Mouse (Mus musculus) c-Kit-positive CD71-negative TER-119-negative erythroid progenitor cells, embryonic 14.5 days (primary cell): ENCODE results near the gene Olfr1233.

Source experiments
- DNase-seq: peaks from one replicate; pipeline ENCODE4 v3.0.0-alpha.2; 2013; ENCODE audit warnings: low read depth

Gene Olfr1233

DNA sequence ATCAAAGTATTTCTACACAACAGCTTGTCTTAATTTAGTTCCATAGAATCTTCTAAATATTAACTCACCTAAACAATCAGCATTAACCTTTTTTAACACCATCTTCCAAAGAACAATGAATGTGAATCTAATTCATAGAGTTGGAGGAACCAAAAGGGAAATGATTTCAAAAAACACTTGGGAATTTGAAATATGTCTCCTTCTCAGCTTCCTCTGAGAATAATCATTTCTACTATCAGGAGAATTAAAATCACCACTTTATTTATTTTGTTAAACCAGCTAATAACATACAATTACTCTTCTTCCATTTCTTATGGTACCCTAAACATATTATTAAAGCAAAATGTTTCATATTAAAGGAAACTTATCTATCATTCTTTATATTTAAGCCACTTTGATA lies at the start of gene Olfr1233:
Olfr1233 (minus strand) TSS at position 101 of the 400 bp plus-strand sequence.
- no peak for DNase-seq

DNA sequence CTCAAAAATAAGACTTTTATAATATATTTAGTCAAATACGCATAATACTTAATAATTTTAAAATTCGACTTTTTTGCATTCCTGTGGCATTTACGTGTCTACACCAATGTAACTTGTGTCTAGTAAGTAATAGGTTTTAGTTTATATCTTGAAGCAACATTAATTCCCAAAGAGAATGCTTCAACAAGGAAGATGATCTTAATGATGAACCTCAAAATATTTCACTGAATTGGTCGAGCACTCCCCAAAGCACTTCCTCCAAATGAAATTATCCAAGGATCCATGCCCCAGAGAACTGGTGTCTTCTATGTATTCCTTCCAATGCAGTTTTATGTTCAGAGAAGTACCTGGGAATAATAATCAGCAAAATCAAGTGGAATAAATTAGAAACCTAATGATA lies 22.6 kb upstream of the Olfr1233 start, which contains the start of gene Olfr1234:
Olfr1234 (minus strand) TSS at position 101 of the 400 bp plus-strand sequence.
- no peak for DNase-seq

DNA sequence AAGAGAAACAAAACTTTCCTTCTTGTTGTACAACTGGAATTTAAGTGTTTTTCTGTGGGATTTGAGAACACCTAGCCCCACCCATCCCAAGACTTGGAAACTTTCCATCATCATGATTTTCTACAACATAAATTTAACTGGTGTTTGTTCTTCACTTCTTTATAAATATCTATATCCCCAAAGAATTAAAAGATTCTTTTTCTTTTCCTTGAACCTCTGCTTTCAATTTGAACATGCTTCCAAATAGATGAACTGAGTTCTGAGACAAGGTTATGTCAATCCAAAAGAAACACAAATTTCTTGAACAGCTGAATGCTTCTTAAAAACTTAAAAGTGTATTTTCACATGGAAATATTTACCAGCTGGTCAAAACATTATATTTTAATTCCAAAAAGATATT lies 12.6 kb downstream of the Olfr1233 start, which contains the start of gene Olfr1232:
Olfr1232 (minus strand) TSS at position 101 of the 400 bp plus-strand sequence.
- no peak for DNase-seq

DNA sequence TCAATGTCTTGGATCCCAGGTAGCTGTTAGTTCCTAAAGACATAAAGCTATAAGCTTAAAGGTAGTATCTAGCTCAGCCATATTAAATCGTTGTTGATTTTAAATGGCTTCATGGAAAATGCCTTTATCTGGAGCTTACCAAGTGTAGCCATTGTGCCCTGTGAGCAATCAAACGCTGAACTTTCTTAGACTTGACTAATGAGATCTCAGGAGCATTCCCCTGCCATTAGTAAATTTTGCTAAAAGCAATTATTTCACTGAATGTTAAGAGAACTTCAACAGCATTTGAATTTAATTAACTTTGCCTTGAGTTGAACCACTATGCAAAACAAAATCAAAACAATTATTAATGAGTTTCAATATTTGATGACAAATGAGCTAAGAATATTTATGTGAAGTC lies 35.2 kb downstream of the Olfr1233 start, which contains the start of gene Olfr1231:
Olfr1231 (minus strand) TSS at position 101 of the 400 bp plus-strand sequence.
- DNase-seq: no peak

DNA sequence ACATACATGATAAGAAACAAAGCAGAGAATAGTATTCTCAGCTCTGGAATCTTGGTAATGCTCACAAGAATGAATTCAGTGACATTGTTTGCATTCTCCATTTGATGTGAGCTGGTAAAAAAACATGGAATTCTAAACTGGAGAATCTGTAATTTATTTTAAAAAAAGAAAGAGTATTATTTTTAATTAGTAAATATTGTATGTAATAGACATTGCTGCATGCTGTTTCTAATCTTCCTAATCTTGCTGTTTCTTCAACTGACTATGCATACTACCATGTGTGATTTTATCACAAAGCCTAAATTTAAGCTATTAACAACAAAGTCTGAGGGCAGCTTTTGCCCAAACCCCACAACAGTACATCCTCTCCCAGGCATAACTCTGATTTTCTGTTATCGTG lies 45.0 kb downstream of the Olfr1233 start, which contains the start of gene Olfr1230:
Olfr1230 (minus strand) TSS at position 101 of the 400 bp plus-strand sequence.
- DNase-seq: no peak

DNA sequence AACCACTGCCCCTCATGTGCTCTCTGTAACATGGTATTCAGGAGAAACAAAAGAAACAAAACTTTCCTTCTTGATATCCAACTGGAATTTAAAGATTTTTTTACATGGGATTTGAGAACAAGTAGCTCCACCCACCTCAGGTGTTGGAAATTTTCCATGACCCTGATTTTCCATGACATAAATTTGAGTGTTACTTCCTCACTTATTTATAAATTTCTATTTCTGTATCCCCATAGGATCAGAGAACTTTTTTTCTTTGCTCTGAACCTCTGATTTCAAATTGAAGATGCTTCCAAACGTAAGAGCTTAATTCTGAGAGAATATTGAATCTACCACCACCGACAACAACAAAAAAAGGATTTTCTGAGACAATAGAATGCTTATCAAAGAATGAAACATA lies 54.3 kb downstream of the Olfr1233 start, which contains the start of gene Olfr1229:
Olfr1229 (minus strand) TSS at position 101 of the 400 bp plus-strand sequence.
- DNase-seq: no peak
